Mouse (Mus musculus) heart, embryonic 16.5 days (tissue): ENCODE measurements around the gene Mfsd5. TPM values are rescaled to one million over a fixed set of nuclear protein-coding genes. Genes with fewer than 3 reads are reported as not detected.

ENCODE experiments used
- ATAC-seq: fragments of 200-750 bp; cut with Nextera tagmentation; replicated peaks from 2 replicates; pipeline ENCODE4 v1.8.0; 2017; ENCODE audit warnings: moderate number of reproducible peaks; ENCODE audit not compliant: insufficient read depth, low FRiP score; ENCODE audit errors: extremely low read depth
- H3K27ac ChIP-seq: fragments of 300-500 bp; sonication (generic); 2 replicates; pipeline ENCODE4 v1.5.1; 2014; ENCODE audit warnings: mild to moderate bottlenecking, low read length, control low read depth, moderate library complexity
- H3K27me3 ChIP-seq: fragments of 300-500 bp; sonication (generic); 2 replicates; pipeline ENCODE4 v1.6.1; 2014; ENCODE audit warnings: low read length, mixed read lengths; ENCODE audit not compliant: control insufficient read depth, insufficient read depth
- H3K36me3 ChIP-seq: fragments of 300-500 bp; sonication (generic); 2 replicates; pipeline ENCODE4 v1.6.1; 2014; ENCODE audit not compliant: control insufficient read depth, insufficient read depth
- H3K4me1 ChIP-seq: fragments of 300-500 bp; sonication (generic); 2 replicates; pipeline ENCODE4 v1.6.1; 2014; ENCODE audit warnings: low read length, mixed read lengths; ENCODE audit not compliant: control insufficient read depth, insufficient read depth
- H3K4me2 ChIP-seq: fragments of 300-500 bp; sonication (generic); 2 replicates; pipeline ENCODE4 v1.6.1; 2014; ENCODE audit warnings: low read depth, mild to moderate bottlenecking, control low read depth, low read length
- H3K4me3 ChIP-seq: fragments of 300-500 bp; sonication (generic); 2 replicates; pipeline ENCODE4 v1.5.1; 2014; ENCODE audit warnings: mild to moderate bottlenecking, control low read depth, low read length
- H3K9ac ChIP-seq: fragments of 300-500 bp; sonication (generic); 2 replicates; pipeline ENCODE4 v1.6.1; 2014; ENCODE audit warnings: low read length, control low read depth
- H3K9me3 ChIP-seq: fragments of 300-500 bp; sonication (generic); replicated peaks from 2 replicates; pipeline ENCODE4 v1.6.1; 2016; ENCODE audit warnings: low read length; ENCODE audit not compliant: control insufficient read depth
- WGBS: fragments of 180-500 bp; shearing (Covaris S2); extraction: QIAGEN DNeasy Blood & Tissue Kit; methylation state at CpG from one replicate; pipeline ENCODE4 v1.1.7; 2014; 5-methylcytosine and 5-hydroxymethylcytosine counted together
- polyA plus RNA-seq: library from polyadenylated mRNA; unstranded; fragments of >200 nt; fragmentation: Nextera tagmentation; extraction: Ambion mirVana; gene quantifications from 2 replicates; pipeline ENCODE4 v1.2.1, GENCODE M21; 2015

The Mfsd5 gene
- polyA plus RNA-seq, 1 experiment from 2014 or later, result 43.8 TPM

- H3K4me3 ChIP-seq, result no peak overlapping the region
- no peak overlapping the region for H3K27ac ChIP-seq
- H3K4me1 ChIP-seq, result peaks cover 8% of the 10 kb centered on the region
- no peak for ATAC-seq
- no peak overlapping the region for H3K9ac ChIP-seq
- H3K36me3 ChIP-seq, result no peaks in the 10 kb centered on the region
- H3K27me3 ChIP-seq, result peaks cover 4% of the 10 kb centered on the region; the same call in 1 of the 2 replicates
- H3K9me3 ChIP-seq, result no peaks in the 10 kb centered on the region
- H3K4me2 ChIP-seq, result no peak overlapping the region
- 71% methylated on average over 6 of the region's 6 CpGs for WGBS
Measured at GRCm38 (mm10) chr15:102273982-102274716, 5.1 kb upstream of the Mfsd5 start.

- Histone ChIP-seq H3K9ac (peak overlapping the region; percentile 94), H3K4me3 (peak overlapping the region; percentile 95), H3K4me1 (peaks cover 13% of the 10 kb centered on the region), H3K4me2 (peak overlapping the region; percentile 83), H3K36me3 (peaks cover 8% of the 10 kb centered on the region), H3K27me3 (no peaks in the 10 kb centered on the region), H3K9me3 (no peaks in the 10 kb centered on the region), H3K27ac (peak overlapping the region; percentile 90)
- 32% methylated on average over 7 of the region's 7 CpGs for WGBS
- no peak for ATAC-seq
Measured at GRCm38 (mm10) chr15:102278726-102279091, 545 bp upstream of the Mfsd5 start.

DNA sequence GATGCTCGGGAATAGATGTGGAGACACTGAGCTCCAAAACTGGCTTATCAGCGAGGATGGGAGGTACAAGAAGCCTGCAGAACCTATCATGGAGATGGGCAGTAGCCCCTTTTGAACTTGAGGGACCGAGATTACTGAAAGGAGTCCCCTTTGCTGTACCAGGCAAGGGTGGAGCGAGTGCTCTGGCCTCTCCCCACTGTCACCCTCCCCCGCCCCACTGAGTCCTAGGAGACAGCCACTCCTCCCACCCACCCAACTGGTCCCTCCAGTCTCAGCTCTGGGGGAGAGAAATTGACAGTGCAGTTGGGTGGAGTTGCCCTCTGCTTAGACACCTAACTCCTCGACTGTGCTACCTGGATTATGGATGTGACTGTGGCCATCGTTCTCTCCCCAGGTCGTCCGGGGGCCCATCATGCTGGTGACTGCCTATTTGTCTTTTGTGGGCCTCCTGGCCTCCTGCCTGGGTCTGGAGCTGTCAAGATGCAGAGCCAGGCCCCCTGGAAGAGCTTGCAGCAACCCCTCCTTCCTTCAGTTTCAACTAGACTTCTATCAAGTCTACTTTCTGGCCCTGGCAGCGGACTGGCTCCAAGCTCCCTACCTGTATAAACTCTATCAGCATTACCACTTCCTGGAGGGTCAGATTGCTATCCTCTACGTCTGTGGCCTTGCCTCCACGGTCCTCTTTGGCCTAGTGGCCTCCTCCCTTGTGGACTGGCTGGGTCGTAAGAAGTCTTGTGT is 698 bp downstream of the Mfsd5 start:
- Histone ChIP-seq H3K4me3 (peak overlapping the region; percentile 95), H3K4me1 (peaks cover 13% of the 10 kb centered on the region), H3K4me2 (peak overlapping the region; percentile 83), H3K9ac (peak overlapping the region; percentile 94), H3K36me3 (peaks cover 8% of the 10 kb centered on the region), H3K27me3 (no peaks in the 10 kb centered on the region), H3K9me3 (no peaks in the 10 kb centered on the region), H3K27ac (peak overlapping the region; percentile 90)
- peak; percentile 43 for ATAC-seq
- 24% methylated on average over 13 of the region's 13 CpGs for WGBS

DNA sequence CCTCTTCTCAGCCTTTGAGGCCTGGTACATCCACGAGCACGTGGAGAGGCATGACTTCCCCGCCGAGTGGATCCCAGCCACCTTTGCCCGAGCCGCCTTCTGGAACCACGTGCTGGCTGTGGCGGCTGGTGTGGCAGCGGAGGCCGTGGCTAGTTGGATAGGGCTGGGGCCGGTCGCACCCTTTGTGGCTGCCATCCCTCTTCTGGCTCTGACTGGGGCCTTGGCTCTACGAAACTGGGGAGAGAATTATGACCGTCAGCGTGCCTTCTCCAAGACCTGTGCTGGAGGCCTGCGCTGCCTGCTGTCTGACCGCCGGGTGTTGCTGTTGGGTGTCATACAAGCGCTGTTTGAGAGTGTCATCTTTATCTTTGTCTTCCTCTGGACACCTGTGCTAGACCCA is 1.4 kb downstream of the Mfsd5 start:
- H3K27ac ChIP-seq, result no peak overlapping the region
- no peak overlapping the region for H3K9ac ChIP-seq
- no peaks in the 10 kb centered on the region for H3K27me3 ChIP-seq
- no peak overlapping the region for H3K4me3 ChIP-seq
- peaks cover 8% of the 10 kb centered on the region for H3K36me3 ChIP-seq
- ATAC-seq, result no peak
- peaks cover 13% of the 10 kb centered on the region for H3K4me1 ChIP-seq
- WGBS, result 93% methylated on average over 19 of the region's 19 CpGs
- H3K4me2 ChIP-seq, result no peak overlapping the region
- no peaks in the 10 kb centered on the region for H3K9me3 ChIP-seq

DNA sequence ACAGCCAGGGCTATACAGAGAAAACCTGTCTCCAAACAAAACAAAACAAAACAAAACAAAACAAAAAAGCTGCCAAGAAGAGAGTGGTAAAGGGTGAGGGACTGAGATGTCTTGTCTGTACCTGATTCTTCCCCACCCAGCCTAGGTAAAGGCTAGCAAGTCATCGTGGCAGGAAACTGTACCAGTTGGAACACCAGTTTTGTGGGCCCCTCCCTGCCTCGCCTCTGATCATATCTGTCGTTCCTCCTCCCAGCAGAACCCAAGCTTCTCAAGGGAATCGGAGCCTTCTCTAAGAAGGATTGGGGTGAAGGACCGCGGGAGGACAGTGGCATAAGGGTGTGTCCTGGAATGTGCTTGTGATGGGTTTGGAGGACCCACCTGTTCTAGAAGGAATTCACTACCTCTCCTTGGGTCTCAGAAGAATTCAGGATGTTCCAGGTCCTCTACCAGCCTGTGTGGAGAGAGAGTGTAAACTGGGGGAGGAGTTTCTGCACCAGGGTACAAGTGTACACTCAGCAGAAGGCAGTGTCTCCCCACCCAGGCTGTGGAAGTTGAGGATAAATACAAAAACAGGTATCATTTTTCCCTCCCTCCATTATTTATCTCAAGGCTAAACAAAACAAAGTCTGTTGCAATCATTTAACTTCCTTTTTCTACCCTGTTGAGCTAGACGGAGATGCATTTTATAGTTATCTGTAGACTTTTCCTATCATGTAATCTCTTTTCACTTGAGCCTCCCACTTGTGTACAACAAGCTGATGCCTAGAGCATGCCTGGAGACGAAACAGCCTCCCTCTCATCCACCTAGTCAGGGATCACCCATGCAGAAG is 3.4 kb downstream of the Mfsd5 start:
- no peak for ATAC-seq
- WGBS, result 71% methylated on average over 8 of the region's 8 CpGs
- H3K9ac ChIP-seq, result no peak overlapping the region

GRCm38 (mm10) chr15:102283648-102284047 is 4.4 kb downstream of the Mfsd5 start:
- Histone ChIP-seq H3K4me2 (no peak overlapping the region), H3K4me1 (peaks cover 11% of the 10 kb centered on the region), H3K27ac (no peak overlapping the region), H3K27me3 (no peaks in the 10 kb centered on the region), H3K9me3 (no peaks in the 10 kb centered on the region), H3K4me3 (no peak overlapping the region), H3K9ac (no peak overlapping the region), H3K36me3 (peaks cover 8% of the 10 kb centered on the region)
- ATAC-seq, result no peak
- WGBS, result 51% methylated on average over 3 of the region's 3 CpGs

More for the DNA sequence above, 3.4 kb downstream of the Mfsd5 start:
- Histone ChIP-seq H3K4me1 (peaks cover 13% of the 10 kb centered on the region), H3K36me3 (peaks cover 8% of the 10 kb centered on the region), H3K4me2 (no peak overlapping the region), H3K9me3 (no peaks in the 10 kb centered on the region), H3K27me3 (no peaks in the 10 kb centered on the region), H3K4me3 (no peak overlapping the region), H3K27ac (no peak overlapping the region)

- no peak overlapping the region for H3K4me3 ChIP-seq
- no peaks in the 10 kb centered on the region for H3K9me3 ChIP-seq
- H3K4me2 ChIP-seq, result no peak overlapping the region
- no peaks in the 10 kb centered on the region for H3K27me3 ChIP-seq
- no peak overlapping the region for H3K27ac ChIP-seq
- ATAC-seq, result no peak
- no peaks in the 10 kb centered on the region for H3K36me3 ChIP-seq
- no peak overlapping the region for H3K9ac ChIP-seq
- H3K4me1 ChIP-seq, result no peaks in the 10 kb centered on the region
Measured at GRCm38 (mm10) chr15:102287395-102287794, 8.1 kb downstream of the Mfsd5 start.

- peak; percentile 98 for ATAC-seq
- H3K9me3 ChIP-seq, result no peaks in the 10 kb centered on the region
- peaks cover 13% of the 10 kb centered on the region for H3K36me3 ChIP-seq
- peaks cover 9% of the 10 kb centered on the region for H3K4me1 ChIP-seq
- WGBS, result 7% methylated on average over 25 of the region's 25 CpGs
- peak within 1 kb of the TSS; percentile 84 for H3K4me3 ChIP-seq
- H3K27ac ChIP-seq, result no peak within 1 kb of the TSS
- peak within 1 kb of the TSS; percentile 95 for H3K4me2 ChIP-seq
- H3K27me3 ChIP-seq, result no peaks in the 10 kb centered on the region
- H3K9ac ChIP-seq, result peak within 1 kb of the TSS; percentile 79
Measured at GRCm38 (mm10) chr15:102295633-102296367, 16.5 kb downstream of the Mfsd5 start, which contains the start of gene Espl1. Espl1 (plus strand) TSS chr15:102296266.
